Mouse (Mus musculus) colon, adult 2 months (tissue): Measurements from ENCODE around the gene Fsip1. TPM values are rescaled to one million over a fixed set of nuclear protein-coding genes. Genes with fewer than 3 reads are reported as not detected.

Experiments used
- polyA plus RNA-seq: library from polyadenylated mRNA; depleted of rRNA; stranded (reverse); fragments of >200 nt; gene quantifications from 2 replicates; pipeline ENCODE4 v1.2.3, GENCODE M21; 2012; rRNA removed

Gene Fsip1
- polyA plus RNA-seq, result not detected in 2 replicates

GRCm38 (mm10) chr2:118256621-118257053 is at the start of gene Fsip1:
TSS of gene Fsip1 (minus strand) at chr2:118256966.

GRCm38 (mm10) chr2:118111488-118112131 is 145.2 kb downstream of the Fsip1 start, which contains the start of gene Thbs1:
TSS of gene Thbs1 (plus strand) at chr2:118111876.

Other genes starting within 250 kb of the Fsip1 start
- gene Thbs1, start 145.1 kb downstream of the Fsip1 start, polyA plus RNA-seq, result 13.3 and 21.7 TPM in 2 replicates
- gene Gpr176, start 116.5 kb upstream of the Fsip1 start, polyA plus RNA-seq, result 0.54 and 0.59 TPM in 2 replicates
- 10.1 and 11.5 TPM in 2 replicates for gene Eif2ak4, start 131.7 kb upstream of the Fsip1 start, polyA plus RNA-seq
- 29.8 and 32.1 TPM in 2 replicates for gene Srp14, start 222.7 kb upstream of the Fsip1 start, polyA plus RNA-seq